Mouse (Mus musculus) midbrain, embryonic 13.5 days (tissue): ENCODE data around the gene Casc3. TPM values are rescaled to one million over a fixed set of nuclear protein-coding genes. Genes with fewer than 3 reads are reported as not detected.

Experiments
- ATAC-seq: fragments of 200-750 bp; cut with Nextera tagmentation; 2 replicates; pipeline ENCODE4 v1.8.0; 2017; ENCODE audit warnings: mild to moderate bottlenecking, moderate TSS enrichment, moderate library complexity
- H3K27ac ChIP-seq: fragments of 300-500 bp; sonication (generic); 2 replicates; pipeline ENCODE4 v1.5.1; 2015; ENCODE audit warnings: inconsistent platforms, mild to moderate bottlenecking, moderate library complexity
- H3K27me3 ChIP-seq: fragments of 300-500 bp; sonication (generic); 2 replicates; pipeline ENCODE4 v1.6.1; 2015; ENCODE audit warnings: mild to moderate bottlenecking, inconsistent platforms
- H3K36me3 ChIP-seq: fragments of 300-500 bp; sonication (generic); 2 replicates; pipeline ENCODE4 v1.6.1; 2015; ENCODE audit warnings: mild to moderate bottlenecking, inconsistent platforms
- H3K4me1 ChIP-seq: fragments of 300-500 bp; sonication (generic); replicated peaks from 2 replicates; pipeline ENCODE4 v1.6.1; 2015; ENCODE audit warnings: inconsistent platforms
- H3K4me2 ChIP-seq: fragments of 300-500 bp; sonication (generic); replicated peaks from 2 replicates; pipeline ENCODE4 v1.6.1; 2015; ENCODE audit warnings: moderate library complexity, mild to moderate bottlenecking, inconsistent platforms
- H3K4me3 ChIP-seq: fragments of 300-500 bp; sonication (generic); replicated peaks from 2 replicates; pipeline ENCODE4 v1.5.1; 2015; ENCODE audit warnings: mild to moderate bottlenecking, inconsistent platforms
- H3K9ac ChIP-seq: fragments of 300-500 bp; sonication (generic); replicated peaks from 2 replicates; pipeline ENCODE4 v1.6.1; 2015; ENCODE audit warnings: mild to moderate bottlenecking, inconsistent platforms
- H3K9me3 ChIP-seq: fragments of 300-500 bp; sonication (generic); 2 replicates; pipeline ENCODE4 v1.6.1; 2016; ENCODE audit warnings: mild to moderate bottlenecking, inconsistent platforms
- WGBS: fragments of 180-500 bp; shearing (Covaris S2); methylation state at CpG from one replicate; pipeline ENCODE4 v1.1.7; 2015; 5-methylcytosine and 5-hydroxymethylcytosine counted together
- polyA plus RNA-seq: library from polyadenylated mRNA; unstranded; fragments of >200 nt; fragmentation: Nextera tagmentation; extraction: Ambion mirVana; gene quantifications from 2 replicates; pipeline ENCODE4 v1.2.1, GENCODE M21; 2015

Gene Casc3
- polyA plus RNA-seq, 1 experiment from 2014 or later, result 57.6 TPM

DNA sequence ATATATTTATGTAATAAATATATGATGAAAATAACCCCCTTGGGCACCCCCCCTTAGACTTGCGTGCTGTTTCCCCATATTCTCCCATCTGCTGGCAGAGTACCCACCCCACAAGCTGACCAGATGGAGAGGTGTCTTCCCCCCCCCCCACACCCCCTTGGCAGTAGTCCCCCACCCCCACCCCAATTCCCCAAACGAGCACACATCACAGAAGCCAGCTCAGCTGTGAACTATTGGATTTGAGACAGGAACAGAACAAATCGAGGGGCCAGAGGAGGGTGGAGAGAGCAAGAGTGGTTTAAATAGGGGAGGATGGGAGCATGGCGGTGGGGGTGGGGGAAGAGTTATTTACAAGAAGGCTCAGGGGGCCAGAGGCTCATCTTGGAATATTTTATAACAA, 37.0 kb upstream of the Casc3 start:
- no peaks in the 10 kb centered on the region for H3K27me3 ChIP-seq
- H3K4me3 ChIP-seq, result peak overlapping the region; percentile 17; the same call in 1 of the 2 replicates
- H3K9ac ChIP-seq, result peak overlapping the region; percentile 58; the same call in 1 of the 2 replicates
- ATAC-seq, result no peak
- peaks cover 68% of the 10 kb centered on the region for H3K36me3 ChIP-seq
- H3K4me2 ChIP-seq, result peak overlapping the region; percentile 45
- H3K27ac ChIP-seq, result peak overlapping the region; percentile 81
- WGBS, result 8% methylated on average over 4 of the region's 4 CpGs
- peaks cover 50% of the 10 kb centered on the region for H3K4me1 ChIP-seq
- H3K9me3 ChIP-seq, result no peaks in the 10 kb centered on the region

DNA sequence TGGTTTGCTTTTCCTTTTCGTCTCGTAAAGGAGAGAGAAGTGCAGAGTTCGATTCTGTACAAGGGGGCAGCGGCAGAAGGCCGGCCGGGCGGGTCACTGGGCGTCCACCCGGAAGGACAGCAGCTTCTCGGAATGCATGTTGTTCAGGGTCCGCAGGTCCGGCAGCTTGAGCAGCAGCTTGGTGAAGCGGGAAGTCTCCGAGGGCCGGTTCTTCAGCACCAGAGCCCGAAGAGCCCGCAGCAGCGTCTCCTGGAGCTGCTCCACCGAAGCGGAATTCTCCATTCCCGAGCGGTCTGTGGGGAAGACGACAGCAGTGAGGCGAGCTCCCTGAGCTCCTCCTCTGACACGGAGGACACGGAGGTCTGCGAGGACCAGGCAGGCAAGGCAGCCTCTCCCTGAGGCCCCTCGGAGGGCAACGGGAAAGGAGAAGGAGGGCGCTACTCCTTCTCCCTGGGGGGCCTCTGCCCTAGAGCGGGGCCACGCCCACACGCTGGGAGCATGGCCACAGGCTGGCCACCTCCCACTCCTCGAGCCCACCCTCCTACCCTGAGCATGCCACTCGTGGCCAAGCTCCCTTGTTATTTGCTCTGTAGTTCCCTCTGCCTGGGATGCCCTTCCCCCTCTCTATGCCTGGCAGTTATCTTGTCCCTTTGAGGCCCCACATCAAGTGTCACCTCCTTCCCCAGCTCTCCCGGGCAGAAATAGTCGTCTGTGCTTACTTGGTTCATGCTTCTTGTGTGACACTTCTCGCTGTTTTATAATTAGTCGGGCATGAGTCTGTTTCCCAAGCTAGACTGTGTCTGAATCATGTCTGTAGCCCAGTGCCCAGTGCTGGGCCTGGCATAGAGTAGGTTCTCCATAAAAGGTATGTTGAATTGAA, 36.3 kb upstream of the Casc3 start:
- Histone ChIP-seq H3K36me3 (peaks cover 61% of the 10 kb centered on the region), H3K27me3 (no peaks in the 10 kb centered on the region), H3K4me3 (peak overlapping the region; percentile 17; the same call in 1 of the 2 replicates), H3K9ac (peak overlapping the region; percentile 58; the same call in 1 of the 2 replicates), H3K27ac (peak overlapping the region; percentile 81), H3K9me3 (no peaks in the 10 kb centered on the region), H3K4me2 (peak overlapping the region; percentile 45), H3K4me1 (peaks cover 56% of the 10 kb centered on the region)
- 20% methylated on average over 39 of the region's 39 CpGs for WGBS
- no peak for ATAC-seq

DNA sequence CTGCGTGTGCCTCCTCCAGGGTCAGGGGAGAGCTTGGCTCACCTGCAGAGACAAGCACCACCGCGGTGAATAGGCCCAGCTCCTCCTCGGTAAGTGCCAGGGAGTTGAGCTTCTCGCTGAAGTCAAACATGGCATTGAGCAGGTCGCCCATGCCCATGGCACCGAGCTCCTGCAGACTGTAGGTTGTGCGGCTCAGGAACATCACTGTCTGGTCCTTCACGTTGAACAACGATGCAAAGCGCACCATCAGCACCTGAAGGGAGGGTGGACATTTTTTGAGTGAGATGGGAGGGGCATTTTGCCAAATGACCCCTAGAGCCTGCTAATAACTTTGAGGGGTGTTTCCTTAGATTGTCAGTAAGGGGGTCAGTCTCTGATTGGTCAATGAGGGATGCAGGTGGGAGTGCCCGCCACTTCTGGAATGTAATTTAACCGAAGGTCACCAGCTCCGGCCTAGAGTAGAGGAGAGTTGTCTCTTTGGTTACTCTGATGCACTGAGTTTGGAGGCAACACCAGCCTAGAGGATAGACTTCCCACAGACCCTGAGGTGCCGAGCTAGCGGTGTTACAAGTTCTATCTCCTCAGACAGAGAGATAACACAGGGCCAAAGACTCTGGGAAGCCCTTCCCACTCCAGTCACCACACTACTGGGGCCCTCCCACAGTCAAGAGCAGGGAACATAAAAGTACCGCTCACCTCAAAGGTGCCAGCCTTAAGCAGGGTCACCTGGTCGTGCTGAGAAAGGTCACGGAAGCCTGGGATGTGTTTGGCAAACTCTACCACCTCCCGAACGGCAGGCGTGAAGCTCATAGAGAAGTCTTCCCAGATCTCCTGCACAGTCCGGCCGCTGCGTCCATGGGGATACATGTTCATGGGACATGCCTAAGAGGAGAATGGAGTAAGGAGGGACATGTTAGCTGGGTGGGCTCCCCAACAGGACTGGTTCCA, 35.4 kb upstream of the Casc3 start:
- peak overlapping the region; percentile 45 for H3K4me2 ChIP-seq
- 92% methylated on average over 25 of the region's 25 CpGs for WGBS
- H3K4me3 ChIP-seq, result peak overlapping the region; percentile 17; the same call in 1 of the 2 replicates
- H3K9ac ChIP-seq, result no peak overlapping the region
- peak overlapping the region; percentile 81; the same call in 1 of the 2 replicates for H3K27ac ChIP-seq
- ATAC-seq, result no peak
- no peaks in the 10 kb centered on the region for H3K27me3 ChIP-seq
- no peaks in the 10 kb centered on the region for H3K9me3 ChIP-seq
- H3K36me3 ChIP-seq, result peaks cover 52% of the 10 kb centered on the region
- peaks cover 66% of the 10 kb centered on the region for H3K4me1 ChIP-seq

- ATAC-seq, result no peak
- peaks cover 43% of the 10 kb centered on the region for H3K36me3 ChIP-seq
- no peak overlapping the region for H3K9ac ChIP-seq
- no peaks in the 10 kb centered on the region for H3K9me3 ChIP-seq
- H3K4me2 ChIP-seq, result no peak overlapping the region
- no peak overlapping the region for H3K27ac ChIP-seq
- peaks cover 66% of the 10 kb centered on the region for H3K4me1 ChIP-seq
- H3K27me3 ChIP-seq, result no peaks in the 10 kb centered on the region
- no peak overlapping the region for H3K4me3 ChIP-seq
- 95% methylated on average over 26 of the region's 26 CpGs for WGBS
Measured at GRCm38 (mm10) chr11:98770096-98770975, 34.4 kb upstream of the Casc3 start.

- Histone ChIP-seq H3K4me2 (no peak overlapping the region), H3K4me3 (no peak overlapping the region), H3K4me1 (peaks cover 66% of the 10 kb centered on the region), H3K9me3 (no peaks in the 10 kb centered on the region), H3K36me3 (peaks cover 38% of the 10 kb centered on the region), H3K27me3 (no peaks in the 10 kb centered on the region), H3K9ac (no peak overlapping the region), H3K27ac (no peak overlapping the region; the same call in 1 of the 2 replicates)
- ATAC-seq, result no peak
- WGBS, result 92% methylated on average over 18 of the region's 18 CpGs
Measured at GRCm38 (mm10) chr11:98771131-98771530, 33.6 kb upstream of the Casc3 start.

DNA sequence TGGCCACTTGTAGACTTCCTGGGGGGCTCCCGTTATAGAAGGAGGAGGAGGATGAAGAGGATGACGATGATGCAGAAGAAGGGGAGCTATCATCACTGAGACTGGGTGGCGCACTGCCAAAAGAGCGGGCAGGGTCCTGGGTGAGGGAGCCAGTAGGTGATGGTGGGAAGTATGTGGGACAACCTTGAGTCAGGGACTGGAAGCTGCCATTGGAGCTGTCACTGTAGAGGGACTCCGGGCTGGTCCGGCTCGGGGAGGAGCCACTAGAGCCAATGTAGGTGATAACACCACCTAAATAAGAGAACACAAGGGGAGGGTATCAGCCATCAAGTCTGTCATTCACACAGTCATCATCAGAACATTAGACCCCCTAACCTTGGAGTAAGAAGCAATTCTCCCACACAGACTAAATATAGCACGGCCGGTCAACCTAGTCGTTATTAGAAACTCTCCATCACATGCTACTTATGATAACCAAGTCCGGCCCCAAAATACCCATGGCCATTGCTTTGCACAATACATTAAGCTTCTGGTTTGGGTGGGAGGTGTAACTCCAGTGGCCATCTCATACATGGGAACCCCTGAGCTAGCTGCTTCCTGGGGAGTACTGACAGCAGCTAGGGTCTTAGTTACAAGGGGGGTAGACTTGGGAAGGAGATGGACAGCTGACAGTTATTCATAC, 32.7 kb upstream of the Casc3 start:
- no peaks in the 10 kb centered on the region for H3K9me3 ChIP-seq
- no peaks in the 10 kb centered on the region for H3K27me3 ChIP-seq
- H3K9ac ChIP-seq, result no peak overlapping the region
- no peak overlapping the region for H3K4me3 ChIP-seq
- H3K27ac ChIP-seq, result no peak overlapping the region
- no peak overlapping the region for H3K4me2 ChIP-seq
- peaks cover 66% of the 10 kb centered on the region for H3K4me1 ChIP-seq
- H3K36me3 ChIP-seq, result peaks cover 38% of the 10 kb centered on the region
- WGBS, result 98% methylated on average over 11 of the region's 11 CpGs
- no peak for ATAC-seq

- Histone ChIP-seq H3K27me3 (no peaks in the 10 kb centered on the region), H3K4me1 (peaks cover 63% of the 10 kb centered on the region), H3K4me3 (no peak overlapping the region), H3K9me3 (no peaks in the 10 kb centered on the region), H3K4me2 (no peak overlapping the region), H3K9ac (no peak overlapping the region), H3K36me3 (peaks cover 38% of the 10 kb centered on the region), H3K27ac (no peak overlapping the region)
- WGBS, result 82% methylated on average over 8 of the region's 8 CpGs
- no peak for ATAC-seq
Measured at GRCm38 (mm10) chr11:98772667-98773171, 32.0 kb upstream of the Casc3 start.

GRCm38 (mm10) chr11:98773635-98774295, 30.9 kb upstream of the Casc3 start:
- peak overlapping the region; percentile 78 for H3K4me2 ChIP-seq
- peak; percentile 69 for ATAC-seq
- H3K9ac ChIP-seq, result peak overlapping the region; percentile 36
- H3K4me3 ChIP-seq, result peak overlapping the region; percentile 40
- H3K9me3 ChIP-seq, result no peaks in the 10 kb centered on the region
- H3K27ac ChIP-seq, result no peak overlapping the region
- H3K36me3 ChIP-seq, result peaks cover 30% of the 10 kb centered on the region
- peaks cover 52% of the 10 kb centered on the region for H3K4me1 ChIP-seq
- H3K27me3 ChIP-seq, result no peaks in the 10 kb centered on the region
- 1% methylated on average over 37 of the region's 37 CpGs for WGBS

DNA sequence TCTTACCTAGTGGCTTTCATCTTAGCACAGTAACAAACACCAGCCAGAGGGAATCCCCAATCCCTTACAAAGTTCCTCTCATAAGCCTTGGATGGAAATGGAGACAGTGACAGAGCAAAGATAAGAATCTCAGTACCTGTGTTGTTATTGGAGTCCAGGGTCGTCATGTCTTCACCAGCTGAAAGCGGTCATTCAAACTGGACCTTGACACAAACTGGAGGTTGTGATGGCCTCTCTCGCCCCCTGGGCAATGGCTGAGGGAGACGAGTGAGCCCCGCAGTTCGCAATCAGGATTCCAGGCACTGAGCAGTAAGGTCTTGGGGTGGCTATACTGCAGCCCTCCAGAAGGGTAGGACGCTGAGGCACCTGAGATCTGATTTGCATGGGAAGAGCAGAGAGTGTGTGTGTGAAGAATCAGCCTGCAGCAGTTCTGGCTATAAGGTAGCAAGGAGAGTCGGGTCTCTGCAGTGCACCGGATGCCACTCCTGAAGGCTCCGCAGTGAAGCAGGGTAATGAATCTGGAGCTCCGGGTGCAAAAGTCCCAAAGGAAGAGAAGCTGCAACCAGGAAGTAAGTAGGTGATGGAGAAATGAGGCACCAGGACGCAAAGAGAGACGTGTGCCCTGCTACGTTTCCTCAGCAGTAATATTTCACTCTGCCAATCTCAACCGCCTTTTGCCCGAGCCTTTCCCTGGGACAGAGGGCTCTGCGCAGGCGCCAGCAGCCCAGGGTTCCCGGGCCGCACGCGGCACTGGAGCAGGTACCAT, 29.9 kb upstream of the Casc3 start, which contains the start of gene Nr1d1:
TSS of gene Nr1d1 (minus strand) at position 752 of the 766 bp plus-strand sequence.
- H3K27ac ChIP-seq, result peak within 1 kb of the TSS; percentile 48
- peak within 1 kb of the TSS; percentile 50 for H3K9ac ChIP-seq
- WGBS, result 2% methylated on average over 22 of the region's 22 CpGs
- H3K36me3 ChIP-seq, result peaks cover 20% of the 10 kb centered on the region
- no peaks in the 10 kb centered on the region for H3K27me3 ChIP-seq
- peaks cover 49% of the 10 kb centered on the region for H3K4me1 ChIP-seq
- H3K4me2 ChIP-seq, result peak within 1 kb of the TSS; percentile 78
- H3K4me3 ChIP-seq, result peak within 1 kb of the TSS; percentile 40
- peak; percentile 41 for ATAC-seq
- no peaks in the 10 kb centered on the region for H3K9me3 ChIP-seq
